Mouse (Mus musculus): Measurements from ENCODE around the gene Auts2. TPM values are rescaled to one million over a fixed set of nuclear protein-coding genes. Genes with fewer than 3 reads are reported as not detected.

Auts2 gene
- polyA plus RNA-seq, 1 experiment from 2014 or later = 80.6 TPM

DNA sequence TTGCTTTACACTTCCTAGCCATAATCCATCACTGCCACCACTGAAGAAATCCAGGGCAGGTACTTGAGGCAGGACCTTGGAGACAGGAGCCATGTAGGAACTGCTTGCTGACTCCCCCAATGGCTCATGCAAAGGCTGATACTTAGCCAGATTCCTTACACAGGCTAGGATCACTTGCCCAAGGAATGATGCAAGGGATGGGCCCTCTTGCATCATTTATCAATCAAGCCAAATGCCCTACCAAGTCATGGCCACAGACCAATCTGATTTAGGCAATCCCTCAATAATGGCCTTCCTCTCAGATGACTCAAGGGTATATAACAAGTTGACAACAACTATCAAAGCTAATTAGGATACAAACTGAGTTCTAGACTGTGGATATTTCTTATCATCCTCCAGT is 666.6 kb downstream of the Auts2 start:
- Histone ChIP-seq H3K27me3 (peaks cover 3% of the 10 kb centered on the region; the same call in 1 of the 2 replicates), H3K27ac (replicated peaks) (no peak overlapping the region), H3K4me2 (replicated peaks) (no peak overlapping the region)

DNA sequence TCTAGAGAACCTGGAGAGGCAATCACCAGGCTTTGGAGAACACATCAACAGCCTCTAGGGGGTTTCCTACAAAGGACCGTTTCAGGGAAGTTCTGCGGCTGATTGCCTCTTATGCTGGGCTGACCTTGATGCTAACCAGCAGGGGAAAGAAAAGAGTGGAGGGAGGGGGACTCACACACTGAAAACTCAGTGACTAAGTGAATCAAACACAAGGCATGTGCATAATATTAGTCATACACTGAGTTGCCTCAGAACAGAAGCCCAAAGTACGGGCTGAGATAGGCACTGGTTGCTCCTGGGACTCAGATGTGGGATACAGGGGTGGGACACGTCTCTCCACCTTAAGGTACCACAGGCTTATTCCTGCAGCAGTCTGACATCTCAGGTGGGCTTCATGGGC is 667.2 kb downstream of the Auts2 start:
- H3K27ac ChIP-seq (replicated peaks) = no peak overlapping the region
- H3K4me2 ChIP-seq (replicated peaks) = no peak overlapping the region
- H3K36me3 ChIP-seq = no peaks in the 10 kb centered on the region
- 80% methylated on average over 4 of the region's 4 CpGs for WGBS
- no peak for ATAC-seq (ENCODE audit: low FRiP score, low read depth)
- H3K27me3 ChIP-seq = peaks cover 3% of the 10 kb centered on the region; the same call in 1 of the 2 replicates
- no peaks in the 10 kb centered on the region for H3K9me3 ChIP-seq
- no peak overlapping the region for H3K4me3 ChIP-seq
- no peak overlapping the region for H3K9ac ChIP-seq (replicated peaks)
- H3K4me1 ChIP-seq = peaks cover 8% of the 10 kb centered on the region; the same call in 1 of the 2 replicates

More for the DNA sequence above, 666.6 kb downstream of the Auts2 start:
- Histone ChIP-seq H3K4me1 (peaks cover 2% of the 10 kb centered on the region; the same call in 1 of the 2 replicates), H3K36me3 (no peaks in the 10 kb centered on the region), H3K4me3 (no peak overlapping the region), H3K9ac (replicated peaks) (no peak overlapping the region), H3K9me3 (no peaks in the 10 kb centered on the region)
- ATAC-seq (ENCODE audit: low FRiP score, low read depth) = no peak

DNA sequence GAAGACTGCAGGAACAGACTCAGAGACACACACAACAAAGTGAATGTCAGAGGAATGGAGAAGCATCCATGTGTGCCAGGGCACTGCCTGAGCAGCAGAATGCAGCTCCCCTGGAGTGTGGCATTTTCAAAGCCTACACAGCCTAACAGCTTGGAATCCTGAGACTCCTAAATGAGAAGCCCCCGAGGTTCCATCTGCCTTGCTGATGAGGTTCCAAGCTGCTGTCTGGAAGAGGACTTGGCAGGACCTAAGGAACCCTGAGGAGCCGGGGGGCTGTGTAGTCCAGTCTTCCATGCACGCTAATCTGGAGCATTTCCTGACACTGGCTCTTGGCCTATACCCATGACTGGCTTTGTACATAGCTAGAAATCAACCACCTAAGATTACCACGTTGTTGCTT is 670.0 kb downstream of the Auts2 start:
- H3K9me3 ChIP-seq = no peaks in the 10 kb centered on the region
- H3K4me2 ChIP-seq (replicated peaks) = no peak overlapping the region
- H3K4me3 ChIP-seq = no peak overlapping the region
- H3K9ac ChIP-seq (replicated peaks) = no peak overlapping the region
- H3K4me1 ChIP-seq = peaks cover 11% of the 10 kb centered on the region
- 78% methylated on average over 4 of the region's 4 CpGs for WGBS
- ATAC-seq (ENCODE audit: low FRiP score, low read depth) = no peak
- no peaks in the 10 kb centered on the region for H3K36me3 ChIP-seq
- H3K27ac ChIP-seq (replicated peaks) = no peak overlapping the region
- peaks cover 3% of the 10 kb centered on the region; the same call in 1 of the 2 replicates for H3K27me3 ChIP-seq

DNA sequence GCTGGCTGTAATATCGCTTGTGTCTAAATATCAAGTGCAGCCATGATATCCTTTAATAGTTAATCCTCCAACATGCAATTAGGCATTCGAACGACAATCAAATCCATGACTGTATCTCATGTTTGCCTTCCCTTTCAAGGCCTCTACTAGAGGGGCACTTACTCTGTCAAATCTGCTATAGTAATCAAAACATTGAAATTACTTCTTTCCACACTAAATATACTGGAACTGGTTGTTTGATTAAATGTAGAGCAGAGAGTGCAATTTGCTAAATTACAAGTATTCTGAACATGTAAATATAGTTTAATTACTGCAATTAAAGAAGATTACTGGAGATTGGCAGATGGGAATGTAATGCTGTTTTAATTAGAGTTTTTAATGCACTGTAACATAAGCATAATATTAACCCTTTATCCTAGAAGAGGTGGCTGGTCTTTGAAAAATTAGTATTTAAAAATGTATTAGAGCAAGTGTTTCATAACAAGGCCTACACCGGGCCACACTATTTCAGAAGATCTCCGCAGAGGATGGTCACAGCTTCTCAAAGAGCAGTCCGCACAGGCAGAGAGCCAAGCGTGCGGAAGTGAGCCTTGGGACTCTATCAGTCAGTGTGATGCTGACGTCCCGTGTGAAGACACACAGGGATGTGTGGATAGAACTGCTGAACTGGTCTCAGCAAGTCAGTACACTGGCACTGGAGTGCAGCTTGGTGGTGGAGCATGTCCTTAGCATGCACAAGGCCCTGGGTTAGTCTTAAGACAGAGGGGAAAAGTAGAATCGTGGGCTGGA is 673.2 kb downstream of the Auts2 start:
- Histone ChIP-seq H3K4me1 (peaks cover 22% of the 10 kb centered on the region), H3K36me3 (no peaks in the 10 kb centered on the region), H3K9me3 (no peaks in the 10 kb centered on the region), H3K27ac (replicated peaks) (no peak overlapping the region), H3K27me3 (peaks cover 3% of the 10 kb centered on the region; the same call in 1 of the 2 replicates), H3K9ac (replicated peaks) (no peak overlapping the region), H3K4me3 (no peak overlapping the region), H3K4me2 (replicated peaks) (no peak overlapping the region)
- 86% methylated on average over 11 of the region's 11 CpGs for WGBS
- no peak for ATAC-seq (ENCODE audit: low FRiP score, low read depth)

DNA sequence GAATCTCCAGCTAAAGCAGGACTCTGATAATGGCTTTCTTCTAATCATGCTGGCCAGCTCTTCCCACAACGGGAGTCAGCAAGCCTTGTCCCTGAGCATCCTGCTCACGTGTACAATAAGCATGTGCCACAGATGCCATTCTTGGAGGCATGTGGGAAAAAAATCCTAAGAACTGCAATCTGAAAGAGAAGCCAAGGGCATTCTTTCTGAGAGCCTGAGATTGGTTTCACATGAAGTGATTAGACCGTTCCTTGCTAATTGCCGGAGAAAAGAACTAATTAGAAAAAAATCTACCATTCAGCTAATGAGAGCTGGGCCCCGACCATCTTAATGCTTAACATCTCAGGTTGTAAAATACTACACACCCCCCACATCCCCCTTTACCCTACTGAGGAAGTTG is 677.9 kb downstream of the Auts2 start:
- Histone ChIP-seq H3K4me3 (no peak overlapping the region), H3K9me3 (no peaks in the 10 kb centered on the region), H3K27me3 (peaks cover 3% of the 10 kb centered on the region; the same call in 1 of the 2 replicates), H3K27ac (replicated peaks) (no peak overlapping the region), H3K36me3 (no peaks in the 10 kb centered on the region), H3K4me2 (replicated peaks) (no peak overlapping the region), H3K9ac (replicated peaks) (no peak overlapping the region), H3K4me1 (peaks cover 18% of the 10 kb centered on the region)
- 63% methylated on average over 5 of the region's 5 CpGs for WGBS
- ATAC-seq (ENCODE audit: low FRiP score, low read depth) = no peak

DNA sequence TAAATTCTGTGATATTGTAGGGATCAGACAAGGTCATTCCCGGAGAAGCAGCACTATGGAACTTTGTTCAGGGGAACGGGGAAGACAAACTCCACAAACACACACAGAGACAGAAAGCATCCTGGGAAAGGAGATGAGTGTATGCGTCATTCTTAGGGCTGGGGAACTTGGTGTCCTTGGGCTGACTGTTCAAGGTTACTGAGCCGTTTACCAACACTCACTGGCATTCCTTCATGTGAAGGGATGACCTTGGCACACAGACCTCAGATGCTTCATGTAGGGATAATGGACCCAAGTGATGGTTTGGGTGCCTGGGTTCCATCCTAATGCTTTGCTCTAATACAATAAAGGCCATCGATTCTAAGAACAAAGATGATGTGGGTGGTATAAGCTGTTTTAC is 685.2 kb downstream of the Auts2 start:
- H3K4me3 ChIP-seq = no peak overlapping the region
- no peaks in the 10 kb centered on the region for H3K36me3 ChIP-seq
- H3K27ac ChIP-seq (replicated peaks) = no peak overlapping the region
- no peak overlapping the region for H3K9ac ChIP-seq (replicated peaks)
- no peak for ATAC-seq (ENCODE audit: low FRiP score, low read depth)
- 0 out of 2 replicates have a peak, but pooled peaks cover 3% of the 10 kb centered on the region for H3K27me3 ChIP-seq
- no peak overlapping the region for H3K4me2 ChIP-seq (replicated peaks)
- 87% methylated on average over 5 of the region's 5 CpGs for WGBS
- no peaks in the 10 kb centered on the region for H3K9me3 ChIP-seq
- peaks cover 20% of the 10 kb centered on the region for H3K4me1 ChIP-seq

DNA sequence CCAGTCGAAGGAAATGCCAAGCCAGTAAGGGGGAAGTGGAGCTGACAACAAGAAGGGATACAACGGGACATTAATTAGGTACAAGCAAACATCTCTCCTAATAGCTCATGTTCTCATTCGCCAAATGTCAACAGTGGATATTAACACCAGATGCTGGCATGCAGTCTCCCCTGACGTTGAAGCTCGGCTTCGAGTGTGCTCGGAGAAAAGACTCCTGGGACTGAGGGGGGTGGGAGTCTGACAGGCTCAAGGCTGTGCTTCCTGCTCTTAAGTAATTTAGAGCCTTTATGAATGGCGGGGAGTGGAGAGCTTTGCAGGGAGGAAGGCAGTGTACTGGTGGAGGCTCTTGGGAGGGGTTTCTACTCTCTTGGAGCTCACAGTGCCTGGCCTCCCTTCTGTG is 687.8 kb downstream of the Auts2 start:
- Histone ChIP-seq H3K9ac (replicated peaks) (no peak overlapping the region), H3K36me3 (no peaks in the 10 kb centered on the region), H3K9me3 (no peaks in the 10 kb centered on the region), H3K4me1 (peaks cover 43% of the 10 kb centered on the region), H3K4me2 (replicated peaks) (no peak overlapping the region), H3K27ac (replicated peaks) (0 out of 2 replicates have a peak overlapping the region, but pooled peaks have one; percentile 20), H3K27me3 (0 out of 2 replicates have a peak, but pooled peaks cover 7% of the 10 kb centered on the region), H3K4me3 (no peak overlapping the region)
- ATAC-seq (ENCODE audit: low FRiP score, low read depth) = no peak
- 29% methylated on average over 8 of the region's 8 CpGs for WGBS

DNA sequence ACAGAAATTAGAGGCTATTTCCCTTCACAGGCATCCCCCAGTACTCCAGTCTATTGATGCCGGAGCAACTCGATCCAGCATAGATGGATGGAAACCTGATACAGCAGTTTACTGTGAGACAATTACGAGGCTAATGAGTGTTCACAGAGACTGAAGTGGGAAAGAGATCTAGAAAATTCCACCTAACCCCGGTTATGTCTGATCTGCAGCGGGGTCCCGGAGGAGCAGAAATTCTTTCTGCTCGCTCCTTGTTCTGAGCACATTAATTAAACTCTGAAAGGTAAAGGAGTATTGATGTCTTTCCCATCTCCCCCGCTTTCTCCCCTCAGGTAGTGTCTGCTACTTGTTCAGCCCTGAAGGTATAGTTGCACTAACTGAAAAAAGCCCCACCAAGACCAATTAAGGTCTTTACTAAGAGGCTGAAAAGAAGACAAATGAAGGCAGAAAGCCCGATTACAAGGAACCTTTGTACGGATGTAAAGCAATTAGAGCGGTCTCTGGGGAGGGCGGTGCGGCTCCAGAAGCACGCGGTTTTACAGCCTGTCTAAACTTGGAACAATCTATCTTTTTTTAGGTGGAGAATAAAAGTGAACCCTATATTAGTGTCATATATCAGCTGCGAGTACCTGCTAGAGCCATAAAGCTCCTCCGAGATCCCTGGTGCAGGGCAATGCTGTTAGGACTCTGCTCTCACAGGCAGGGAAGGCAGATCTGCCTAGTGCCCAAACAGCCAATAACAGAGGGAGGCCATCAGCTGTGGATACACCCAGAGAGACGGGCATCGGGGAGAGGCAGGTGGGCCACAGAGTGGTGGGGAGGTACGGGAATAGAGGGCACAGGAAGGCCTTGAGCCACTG is 691.3 kb downstream of the Auts2 start:
- H3K4me2 ChIP-seq (replicated peaks) = no peak overlapping the region
- H3K4me1 ChIP-seq = peaks cover 48% of the 10 kb centered on the region
- WGBS = 47% methylated on average over 20 of the region's 20 CpGs

DNA sequence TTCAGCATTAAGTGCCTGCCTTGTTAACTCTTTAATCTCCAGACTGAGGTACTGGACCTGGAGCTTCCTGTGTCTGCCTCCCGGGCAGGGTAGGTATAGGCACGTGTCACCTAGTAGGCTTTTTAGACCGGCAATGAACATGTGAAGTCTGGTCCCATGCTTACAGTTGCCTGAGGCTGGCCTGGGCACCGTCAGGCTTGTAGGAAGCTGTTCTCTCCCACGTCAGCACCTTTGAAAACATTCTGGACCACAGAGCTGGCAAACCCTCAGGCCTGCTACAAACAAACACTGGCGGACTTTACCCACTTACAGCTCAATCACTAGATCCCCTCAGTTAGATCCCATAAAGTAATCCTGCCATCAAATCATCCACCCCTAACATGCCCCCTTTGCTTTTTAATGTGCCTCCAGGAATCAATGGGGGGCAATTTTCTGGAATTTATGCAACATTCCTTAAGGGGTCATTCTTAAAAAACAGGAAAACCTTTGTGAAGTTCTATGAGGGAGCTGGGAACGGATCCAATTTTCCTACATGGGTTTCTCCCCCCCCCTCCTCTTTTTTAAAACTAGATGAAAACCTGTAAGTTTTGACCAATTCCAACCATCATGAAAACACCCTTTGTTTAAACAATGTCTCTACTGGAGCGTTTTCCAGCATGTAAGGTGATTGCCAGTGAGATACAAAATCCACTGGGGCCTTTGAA is 692.4 kb downstream of the Auts2 start:
- no peak overlapping the region for H3K4me2 ChIP-seq (replicated peaks)
- H3K27me3 ChIP-seq = 0 out of 2 replicates have a peak, but pooled peaks cover 7% of the 10 kb centered on the region
- H3K4me3 ChIP-seq = no peak overlapping the region
- no peaks in the 10 kb centered on the region for H3K36me3 ChIP-seq
- 74% methylated on average over 8 of the region's 8 CpGs for WGBS
- ATAC-seq (ENCODE audit: low FRiP score, low read depth) = no peak
- peaks cover 40% of the 10 kb centered on the region for H3K4me1 ChIP-seq
- no peak overlapping the region for H3K9ac ChIP-seq (replicated peaks)
- no peaks in the 10 kb centered on the region for H3K9me3 ChIP-seq
- no peak overlapping the region for H3K27ac ChIP-seq (replicated peaks)

More for the DNA sequence above, 691.3 kb downstream of the Auts2 start:
- Histone ChIP-seq H3K4me3 (no peak overlapping the region), H3K9me3 (no peaks in the 10 kb centered on the region), H3K27ac (replicated peaks) (0 out of 2 replicates have a peak overlapping the region, but pooled peaks have one; percentile 43), H3K27me3 (0 out of 2 replicates have a peak, but pooled peaks cover 7% of the 10 kb centered on the region), H3K36me3 (no peaks in the 10 kb centered on the region), H3K9ac (replicated peaks) (no peak overlapping the region)
- peak; percentile 49; the same call in 1 of the 2 replicates for ATAC-seq (ENCODE audit: low FRiP score, low read depth)

DNA sequence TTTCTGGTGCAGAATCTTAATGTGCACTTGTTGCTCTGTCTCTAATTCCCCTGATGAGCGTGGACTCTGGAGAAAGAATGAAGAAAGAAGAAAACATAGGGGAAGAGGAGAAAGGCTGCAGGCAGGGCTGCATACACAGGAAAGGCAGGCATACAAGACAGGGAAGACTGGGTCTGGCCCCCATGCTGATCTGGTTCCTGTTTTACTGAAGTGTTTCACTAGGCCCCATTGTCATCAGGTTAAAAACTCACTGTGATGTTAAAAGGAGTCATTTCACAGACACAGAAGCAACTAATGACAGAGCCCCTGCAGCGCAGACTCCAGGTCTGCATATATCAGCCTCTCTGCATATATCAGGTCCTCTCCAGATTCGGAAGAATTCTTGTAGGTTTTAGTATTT is 693.5 kb downstream of the Auts2 start:
- Histone ChIP-seq H3K27me3 (0 out of 2 replicates have a peak, but pooled peaks cover 7% of the 10 kb centered on the region), H3K9ac (replicated peaks) (no peak overlapping the region), H3K36me3 (no peaks in the 10 kb centered on the region), H3K4me3 (no peak overlapping the region), H3K9me3 (no peaks in the 10 kb centered on the region), H3K4me2 (replicated peaks) (no peak overlapping the region), H3K4me1 (peaks cover 32% of the 10 kb centered on the region), H3K27ac (replicated peaks) (no peak overlapping the region)
- ATAC-seq (ENCODE audit: low FRiP score, low read depth) = no peak
- 60% methylated on average over 3 of the region's 3 CpGs for WGBS

DNA sequence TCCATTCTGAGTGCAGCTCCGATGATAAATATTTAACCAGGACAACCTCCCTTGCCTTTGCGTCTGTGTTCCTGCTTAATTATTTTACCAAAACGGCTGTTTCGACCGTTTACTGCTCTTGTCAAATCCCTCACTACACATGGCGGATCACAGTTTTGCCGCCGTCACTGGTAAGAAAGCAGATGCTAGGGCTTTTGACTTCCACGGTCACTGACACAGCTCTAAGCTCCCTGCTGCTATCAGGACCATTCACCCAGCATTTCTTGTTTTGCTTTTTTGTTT is 698.7 kb downstream of the Auts2 start:
- ATAC-seq (ENCODE audit: low FRiP score, low read depth) = no peak
- H3K4me3 ChIP-seq = no peak overlapping the region
- no peak overlapping the region for H3K4me2 ChIP-seq (replicated peaks)
- no peaks in the 10 kb centered on the region for H3K9me3 ChIP-seq
- no peaks in the 10 kb centered on the region for H3K27me3 ChIP-seq
- H3K27ac ChIP-seq (replicated peaks) = peak overlapping the region; percentile 16; the same call in 1 of the 2 replicates
- 57% methylated on average over 9 of the region's 9 CpGs for WGBS
- no peak overlapping the region for H3K9ac ChIP-seq (replicated peaks)
- peaks cover 16% of the 10 kb centered on the region for H3K4me1 ChIP-seq
- H3K36me3 ChIP-seq = no peaks in the 10 kb centered on the region
